Comparison of ENCODE assay signal across 19 mouse cellular contexts in genomic region chr1:120253751-120254150, GRCm38 (mm10). TPM values are rescaled to one million over a fixed set of nuclear protein-coding genes. Genes with fewer than 3 reads are reported as not detected.
DNase-seq lines count a peak whose midpoint lies in the region; ATAC-seq and TF ChIP-seq lines count a peak whose summit lies in the region.
"Had no signal": no experiment of that assay in that cellular context is flagged by ENCODE, and none has a peak within 500 bp of the region (broad histone marks: within the 10 kb centered on the region; RNA-seq: fewer than 3 reads in every experiment).

No protein-coding gene starts in this region.

- no peak for ATAC-seq in heart, embryonic 11.5 days (replicated peaks; ENCODE audit: insufficient number of reproducible peaks, low FRiP score, low TSS enrichment)
- ATAC-seq: forebrain, embryonic 15.5 days; intestine, embryonic 15.5 days had no signal

- peaks cover 4% of the 10 kb centered on the region; the same call in 1 of the 2 replicates for H3K4me1 ChIP-seq in heart, embryonic 11.5 days (ENCODE audit: control insufficient read depth, insufficient read depth, low read length)
- peaks cover 82% of the 10 kb centered on the region for H3K4me1 ChIP-seq in bone marrow macrophage, adult 2 months (ENCODE audit: control insufficient read depth, insufficient read depth, low read length)
- H3K4me1 ChIP-seq: forebrain, embryonic 15.5 days; hindbrain, embryonic 15.5 days had no signal

- no peak overlapping the region for H3K4me3 ChIP-seq in heart, embryonic 11.5 days (ENCODE audit: low read depth, low read length)
- H3K4me3 ChIP-seq in bone marrow macrophage, adult 2 months (ENCODE audit: insufficient read depth, low read length): no peak overlapping the region
- H3K4me3 ChIP-seq: embryonic facial prominence, embryonic 13.5 days; forebrain, embryonic 15.5 days; heart, embryonic 15.5 days; hindbrain, embryonic 15.5 days; intestine, embryonic 15.5 days; kidney, embryonic 15.5 days; megakaryocyte, embryonic 14.5 days; neural tube, embryonic 13.5 days had no signal

- peaks cover 2% of the 10 kb centered on the region; the same call in 1 of the 2 replicates for H3K9me3 ChIP-seq in heart, embryonic 11.5 days (replicated peaks; ENCODE audit: control insufficient read depth, low read length)
- H3K9me3 ChIP-seq: embryonic facial prominence, embryonic 13.5 days; forebrain, embryonic 15.5 days; heart, embryonic 15.5 days; hindbrain, embryonic 15.5 days; intestine, embryonic 15.5 days; kidney, embryonic 15.5 days; neural tube, embryonic 13.5 days had no signal

- H3K9ac ChIP-seq in heart, embryonic 11.5 days (ENCODE audit: low read depth, low read length): no peak overlapping the region
- H3K9ac ChIP-seq: embryonic facial prominence, embryonic 13.5 days; forebrain, embryonic 15.5 days; heart, embryonic 15.5 days; hindbrain, embryonic 15.5 days; intestine, embryonic 15.5 days; kidney, embryonic 15.5 days; liver, embryonic 14.5 days; neural tube, embryonic 13.5 days had no signal

- WGBS in heart, embryonic 11.5 days (ENCODE audit: insufficient replicate concordance): 84% methylated on average over 6 of the region's 6 CpGs

- no peaks in the 10 kb centered on the region for H3K27me3 ChIP-seq in heart, embryonic 11.5 days (ENCODE audit: control insufficient read depth, insufficient read depth, low read length)
- H3K27me3 ChIP-seq: CH12.LX; embryonic facial prominence, embryonic 13.5 days; forebrain, embryonic 15.5 days; heart, embryonic 15.5 days; hindbrain, embryonic 15.5 days; intestine, embryonic 15.5 days; kidney, embryonic 15.5 days; megakaryocyte, embryonic 14.5 days; neural tube, embryonic 13.5 days had no signal

- no peak overlapping the region for H3K4me2 ChIP-seq in heart, embryonic 11.5 days
- H3K4me2 ChIP-seq: embryonic facial prominence, embryonic 13.5 days; forebrain, embryonic 15.5 days; heart, embryonic 15.5 days; hindbrain, embryonic 15.5 days; intestine, embryonic 15.5 days; kidney, embryonic 15.5 days; neural tube, embryonic 13.5 days had no signal

- no peaks in the 10 kb centered on the region for H3K36me3 ChIP-seq in heart, embryonic 11.5 days (ENCODE audit: control insufficient read depth, insufficient read depth, low read length)
- H3K36me3 ChIP-seq: embryonic facial prominence, embryonic 13.5 days; forebrain, embryonic 15.5 days; heart, embryonic 15.5 days; hindbrain, embryonic 15.5 days; intestine, embryonic 15.5 days; kidney, embryonic 15.5 days; neural tube, embryonic 13.5 days had no signal

- TF ChIP-seq CTCF in bone marrow macrophage, adult 2 months (IDR thresholded peaks at IDR 0.05; ENCODE audit: low read depth, low read length): no peak

- H3K27ac ChIP-seq in heart, embryonic 11.5 days (ENCODE audit: low read depth, low read length): no peak overlapping the region
- H3K27ac ChIP-seq in bone marrow macrophage, adult 2 months (ENCODE audit: insufficient read depth, low read depth, low read length): peak overlapping the region; percentile 57
- H3K27ac ChIP-seq: embryonic facial prominence, embryonic 13.5 days; forebrain, embryonic 15.5 days; heart, embryonic 15.5 days; hindbrain, embryonic 15.5 days; intestine, embryonic 15.5 days; kidney, embryonic 15.5 days; liver, embryonic 14.5 days; neural tube, embryonic 13.5 days had no signal

- DNase-seq in heart, adult 18-20 months: peak; percentile 71 to 87
- peak; percentile 75 for DNase-seq in heart, adult 8-10 months (ENCODE audit: low spot score)
- DNase-seq in heart, postnatal 36 days: peak; percentile 53 to 55
- DNase-seq in cerebellum, postnatal 10 days: no peak
- no peak for DNase-seq in left cerebral cortex, adult 11 months (ENCODE audit: low spot score)
- DNase-seq: cerebellum, postnatal 14 days; midbrain, embryonic 14.5 days had no signal

- no peak for TF ChIP-seq POLR2A in bone marrow macrophage, adult 2 months (IDR thresholded peaks at IDR 0.05; ENCODE audit: borderline replicate concordance, low read depth, low read length)

- intact Hi-C loops in heart, postnatal 36 days (cut with DNase I): no loop called here

RNA-seq across cellular contexts. Expression of gene Steap3, which starts 18.8 kb away (rescaled TPM):
- 10 to 100 TPM; 25.5 to 26.5 TPM for total RNA-seq in heart, adult 18-20 months (2021)
- 14.7 and 18.6 TPM in 2 replicates for polyA plus RNA-seq in heart, embryonic 11.5 days (2014; fragmentation: Nextera tagmentation; extraction: Ambion mirVana)
- 19.5 and 22.6 TPM in 2 replicates for polyA plus RNA-seq in bone marrow macrophage, adult 2 months (2012; ENCODE audit: insufficient read depth, insufficient read length, missing spikeins)
- total RNA-seq in heart, adult 8-10 months (2022): 10 to 100 TPM; 25.3 to 29.5 (median 28.3) TPM
- total RNA-seq in heart, postnatal 36 days (2021): 10 to 100 TPM; 26.4 to 27.9 TPM

Comparison
In these comparisons a context has a peak if more than half of its experiments do, and no peak if none do; other contexts are left out.
1. DNase-seq: peak in heart, adult 18-20 months (2 of 2), heart, adult 8-10 months (single experiment) and heart, postnatal 36 days (2 of 2); none in cerebellum, postnatal 10 days (0 of 2) and left cerebral cortex, adult 11 months (single experiment).